Mouse (Mus musculus): ENCODE data around the gene Siah1b. TPM values are rescaled to one million over a fixed set of nuclear protein-coding genes. Genes with fewer than 3 reads are reported as not detected.
A peak's percentile ranks its signal among the peaks of the same experiment; 100 is the strongest.

Siah1b gene
- polyA plus RNA-seq, 1 experiment from 2014 or later: 28.8 TPM

GRCm38 (mm10) chrX:164082030-164082429 lies 5.7 kb upstream of the Siah1b start:
- ATAC-seq (replicated peaks): no peak
- no peak overlapping the region for H3K4me3 ChIP-seq
- H3K36me3 ChIP-seq: no peaks in the 10 kb centered on the region
- H3K4me1 ChIP-seq: no peaks in the 10 kb centered on the region
- H3K27me3 ChIP-seq: no peaks in the 10 kb centered on the region
- no peak overlapping the region for H3K9ac ChIP-seq (replicated peaks)
- H3K27ac ChIP-seq (replicated peaks): no peak overlapping the region
- 94% methylated on average over 9 of the region's 9 CpGs for WGBS
- no peak overlapping the region for H3K4me2 ChIP-seq (replicated peaks)
- no peaks in the 10 kb centered on the region for H3K9me3 ChIP-seq

GRCm38 (mm10) chrX:164068968-164069367 lies 7.3 kb downstream of the Siah1b start:
- H3K9ac ChIP-seq (replicated peaks): no peak overlapping the region
- no peaks in the 10 kb centered on the region for H3K27me3 ChIP-seq
- WGBS: 82% methylated on average over 4 of the region's 4 CpGs
- ATAC-seq (replicated peaks): no peak
- H3K27ac ChIP-seq (replicated peaks): no peak overlapping the region
- no peaks in the 10 kb centered on the region for H3K4me1 ChIP-seq
- H3K36me3 ChIP-seq: no peaks in the 10 kb centered on the region
- H3K9me3 ChIP-seq: no peaks in the 10 kb centered on the region
- H3K4me2 ChIP-seq (replicated peaks): no peak overlapping the region
- no peak overlapping the region for H3K4me3 ChIP-seq

- Histone ChIP-seq H3K36me3 (no peaks in the 10 kb centered on the region), H3K9me3 (no peaks in the 10 kb centered on the region), H3K4me3 (no peak overlapping the region), H3K4me1 (no peaks in the 10 kb centered on the region), H3K4me2 (replicated peaks) (no peak overlapping the region), H3K9ac (replicated peaks) (no peak overlapping the region), H3K27ac (replicated peaks) (no peak overlapping the region), H3K27me3 (no peaks in the 10 kb centered on the region)
- 18% methylated on average over 2 of the region's 2 CpGs for WGBS
- peak; percentile 79 for ATAC-seq (replicated peaks)
These were observed 10.1 kb downstream of the Siah1b start for GRCm38 (mm10) chrX:164066185-164066584.

DNA sequence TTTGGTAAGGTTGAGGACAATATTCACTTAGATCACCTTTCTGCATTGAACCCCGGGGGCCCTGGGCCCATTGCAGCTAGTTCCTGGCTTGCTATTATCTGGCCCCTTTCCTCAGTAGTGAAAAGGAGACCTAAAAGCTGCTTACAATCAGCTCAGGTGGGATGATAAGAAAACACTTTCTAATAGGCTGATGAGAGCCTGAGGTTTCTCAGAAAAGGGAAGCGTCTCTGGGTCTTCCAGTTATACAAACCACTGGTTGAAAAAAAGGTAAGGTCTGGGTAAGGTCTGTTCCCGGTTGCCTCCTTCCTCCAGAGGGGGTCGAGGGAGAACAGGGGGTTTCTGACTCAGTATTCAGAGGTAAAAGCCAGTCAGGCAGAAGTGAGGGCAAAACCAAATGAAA lies 17.2 kb downstream of the Siah1b start:
- WGBS: 66% methylated on average over 4 of the region's 4 CpGs
- Histone ChIP-seq H3K27ac (replicated peaks) (no peak overlapping the region), H3K9ac (replicated peaks) (no peak overlapping the region), H3K9me3 (no peaks in the 10 kb centered on the region), H3K4me2 (replicated peaks) (no peak overlapping the region), H3K27me3 (no peaks in the 10 kb centered on the region), H3K36me3 (no peaks in the 10 kb centered on the region), H3K4me1 (no peaks in the 10 kb centered on the region), H3K4me3 (no peak overlapping the region)
- no peak for ATAC-seq (replicated peaks)

DNA sequence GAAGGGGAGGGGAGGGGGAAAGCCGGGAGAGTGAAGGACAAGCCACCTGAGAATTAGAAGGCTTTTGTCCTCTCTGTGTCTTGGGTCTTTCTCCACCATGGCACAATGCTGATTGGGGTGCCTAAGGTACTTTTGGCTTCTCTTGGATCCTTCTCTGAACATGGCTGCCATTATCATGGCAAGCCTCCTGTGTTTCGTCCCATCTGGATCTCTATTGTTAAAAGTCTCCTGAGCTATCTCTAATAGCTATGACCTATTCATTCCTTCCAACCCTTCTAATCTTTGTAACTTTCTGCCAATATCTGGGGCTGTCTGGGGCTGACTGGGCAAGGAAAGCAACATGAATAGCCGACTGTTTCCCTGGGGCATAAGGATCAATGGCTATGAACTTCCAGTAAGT lies 17.8 kb downstream of the Siah1b start:
- no peaks in the 10 kb centered on the region for H3K27me3 ChIP-seq
- no peaks in the 10 kb centered on the region for H3K36me3 ChIP-seq
- H3K9ac ChIP-seq (replicated peaks): no peak overlapping the region
- no peak for ATAC-seq (replicated peaks)
- H3K4me1 ChIP-seq: no peaks in the 10 kb centered on the region
- no peaks in the 10 kb centered on the region for H3K9me3 ChIP-seq
- H3K4me2 ChIP-seq (replicated peaks): no peak overlapping the region
- H3K27ac ChIP-seq (replicated peaks): no peak overlapping the region
- 94% methylated on average over 3 of the region's 3 CpGs for WGBS
- no peak overlapping the region for H3K4me3 ChIP-seq

DNA sequence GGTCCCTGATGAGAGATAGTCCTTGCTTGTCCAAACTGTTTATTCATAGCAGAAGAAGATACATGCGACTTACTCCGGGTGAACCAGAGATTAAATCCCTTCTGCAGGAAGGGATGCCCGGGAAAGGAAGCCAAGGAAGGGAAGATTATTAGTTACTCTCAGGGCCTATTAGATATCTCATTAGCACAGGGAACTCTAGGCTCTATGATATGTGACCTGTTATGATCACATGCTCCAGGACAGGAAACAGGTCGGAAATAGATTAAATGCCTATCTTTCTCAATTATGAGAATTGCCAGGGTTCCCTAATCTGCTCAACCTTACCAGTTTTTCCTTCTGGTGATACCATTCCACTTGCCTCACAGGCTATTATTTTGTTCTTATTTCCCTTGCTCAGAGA lies 20.6 kb downstream of the Siah1b start:
- Histone ChIP-seq H3K4me1 (no peaks in the 10 kb centered on the region), H3K9ac (replicated peaks) (no peak overlapping the region), H3K27ac (replicated peaks) (no peak overlapping the region), H3K4me2 (replicated peaks) (no peak overlapping the region), H3K9me3 (no peaks in the 10 kb centered on the region), H3K4me3 (no peak overlapping the region), H3K36me3 (no peaks in the 10 kb centered on the region), H3K27me3 (no peaks in the 10 kb centered on the region)
- ATAC-seq (replicated peaks): no peak
- WGBS: 89% methylated on average over 4 of the region's 4 CpGs

DNA sequence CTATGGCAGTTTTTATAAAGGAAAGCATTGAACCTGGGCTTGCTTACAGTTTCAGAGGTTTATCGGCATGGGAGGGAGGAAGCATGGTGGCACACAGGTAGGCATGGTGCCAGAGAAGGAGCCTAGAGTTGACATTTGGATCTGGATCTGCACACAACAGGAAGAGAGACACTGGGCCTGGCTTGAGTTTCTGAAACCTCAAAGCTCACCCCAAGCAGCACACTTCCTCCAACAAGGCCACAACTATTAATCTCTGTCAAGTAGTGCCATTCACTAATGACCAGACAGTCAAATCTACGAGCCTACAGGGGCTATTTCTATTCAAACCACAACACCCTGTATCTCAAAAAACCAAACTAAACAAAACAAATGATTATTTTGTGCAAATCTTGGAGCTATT lies 29.6 kb downstream of the Siah1b start:
- no peaks in the 10 kb centered on the region for H3K27me3 ChIP-seq
- H3K9me3 ChIP-seq: no peaks in the 10 kb centered on the region
- H3K4me3 ChIP-seq: no peak overlapping the region
- no peak overlapping the region for H3K27ac ChIP-seq (replicated peaks)
- WGBS: 82% methylated on average over 2 of the region's 2 CpGs
- H3K4me1 ChIP-seq: no peaks in the 10 kb centered on the region
- ATAC-seq (replicated peaks): no peak
- no peak overlapping the region for H3K9ac ChIP-seq (replicated peaks)
- H3K36me3 ChIP-seq: no peaks in the 10 kb centered on the region
- no peak overlapping the region for H3K4me2 ChIP-seq (replicated peaks)

- Histone ChIP-seq H3K4me1 (0 out of 2 replicates have a peak, but pooled peaks cover 4% of the 10 kb centered on the region), H3K27me3 (no peaks in the 10 kb centered on the region), H3K4me3 (no peak overlapping the region), H3K4me2 (replicated peaks) (no peak overlapping the region), H3K27ac (replicated peaks) (no peak overlapping the region), H3K36me3 (no peaks in the 10 kb centered on the region), H3K9me3 (no peaks in the 10 kb centered on the region), H3K9ac (replicated peaks) (no peak overlapping the region)
- ATAC-seq (replicated peaks): no peak
- WGBS: 78% methylated on average over 13 of the region's 13 CpGs
These were observed 34.2 kb downstream of the Siah1b start for GRCm38 (mm10) chrX:164042069-164042468.

DNA sequence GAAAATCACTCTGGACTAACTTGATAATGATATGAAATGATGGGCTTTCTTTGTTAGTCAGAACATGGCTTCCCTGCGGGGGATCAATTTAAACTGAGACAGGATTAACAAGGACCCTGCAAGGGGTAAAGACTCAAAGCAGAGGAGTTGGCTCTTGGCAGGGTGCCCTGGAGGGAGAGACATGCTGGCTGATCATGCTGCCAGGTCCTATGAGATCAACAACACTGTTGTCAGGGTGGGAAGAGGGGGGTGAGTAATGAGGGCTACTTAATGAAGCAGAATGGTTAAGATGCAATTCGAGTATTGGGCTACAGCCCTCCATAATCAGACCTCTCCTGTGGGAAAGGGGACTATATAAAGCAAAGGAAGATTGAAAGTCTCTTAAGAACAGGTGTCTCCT lies 37.4 kb downstream of the Siah1b start:
- Histone ChIP-seq H3K4me1 (0 out of 2 replicates have a peak, but pooled peaks cover 4% of the 10 kb centered on the region), H3K36me3 (no peaks in the 10 kb centered on the region), H3K9ac (replicated peaks) (no peak overlapping the region), H3K27ac (replicated peaks) (no peak overlapping the region), H3K9me3 (no peaks in the 10 kb centered on the region), H3K4me3 (no peak overlapping the region), H3K27me3 (no peaks in the 10 kb centered on the region), H3K4me2 (replicated peaks) (no peak overlapping the region)
- peak; percentile 69 for ATAC-seq (replicated peaks)
- WGBS: 21% methylated on average over 2 of the region's 2 CpGs

- Histone ChIP-seq H3K27me3 (no peaks in the 10 kb centered on the region), H3K4me1 (0 out of 2 replicates have a peak, but pooled peaks cover 4% of the 10 kb centered on the region), H3K9me3 (no peaks in the 10 kb centered on the region), H3K27ac (replicated peaks) (no peak overlapping the region), H3K4me2 (replicated peaks) (no peak overlapping the region), H3K4me3 (no peak overlapping the region), H3K36me3 (no peaks in the 10 kb centered on the region), H3K9ac (replicated peaks) (no peak overlapping the region)
- no peak for ATAC-seq (replicated peaks)
- WGBS: 84% methylated on average over 7 of the region's 7 CpGs
These were observed 40.4 kb downstream of the Siah1b start for GRCm38 (mm10) chrX:164035931-164036330.

DNA sequence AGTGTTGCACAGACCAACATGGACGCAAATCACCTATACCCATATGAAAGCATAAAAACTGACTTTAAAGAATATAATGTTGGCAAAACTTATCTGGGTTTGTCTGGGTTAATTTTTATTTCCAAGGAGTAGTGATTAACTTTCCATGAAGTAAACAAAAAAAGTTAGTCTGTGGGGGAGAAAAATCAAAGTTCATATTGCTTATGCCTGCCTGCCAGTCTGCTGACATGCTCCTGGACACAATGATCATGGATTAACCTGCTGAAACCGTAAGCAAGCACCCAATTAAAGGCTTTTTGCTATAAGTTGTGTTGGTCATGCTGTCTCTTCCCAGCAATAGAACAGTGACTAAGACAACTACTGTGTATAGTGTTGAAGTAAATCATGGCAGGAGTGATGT lies 40.9 kb downstream of the Siah1b start:
- H3K4me2 ChIP-seq (replicated peaks): no peak overlapping the region
- no peaks in the 10 kb centered on the region for H3K36me3 ChIP-seq
- 81% methylated on average over 2 of the region's 2 CpGs for WGBS
- no peaks in the 10 kb centered on the region for H3K9me3 ChIP-seq
- no peak for ATAC-seq (replicated peaks)
- H3K4me3 ChIP-seq: no peak overlapping the region
- no peak overlapping the region for H3K9ac ChIP-seq (replicated peaks)
- no peaks in the 10 kb centered on the region for H3K27me3 ChIP-seq
- 0 out of 2 replicates have a peak, but pooled peaks cover 4% of the 10 kb centered on the region for H3K4me1 ChIP-seq
- H3K27ac ChIP-seq (replicated peaks): no peak overlapping the region

DNA sequence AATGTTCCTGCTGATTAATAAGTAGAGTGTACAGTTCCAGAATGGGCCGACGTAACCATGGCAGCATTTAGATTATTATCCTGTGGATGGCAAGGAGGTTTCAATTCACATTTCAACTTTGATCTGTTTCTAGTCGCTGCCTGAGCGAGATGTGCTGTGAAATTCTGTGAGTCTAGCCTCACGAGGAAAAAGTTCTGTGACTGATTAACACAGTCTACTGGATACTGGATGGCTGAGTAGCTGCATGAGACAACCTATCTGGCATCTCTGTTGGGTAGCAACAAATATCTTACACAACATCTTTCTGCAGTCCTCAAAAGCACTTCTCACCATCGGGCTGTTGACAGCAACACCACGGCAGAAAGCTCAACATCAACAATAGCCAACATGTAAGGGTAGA lies 43.8 kb downstream of the Siah1b start:
- Histone ChIP-seq H3K4me1 (0 out of 2 replicates have a peak, but pooled peaks cover 5% of the 10 kb centered on the region), H3K27ac (replicated peaks) (no peak overlapping the region), H3K9ac (replicated peaks) (no peak overlapping the region), H3K9me3 (no peaks in the 10 kb centered on the region), H3K27me3 (no peaks in the 10 kb centered on the region), H3K4me2 (replicated peaks) (no peak overlapping the region), H3K36me3 (no peaks in the 10 kb centered on the region), H3K4me3 (no peak overlapping the region)
- no peak for ATAC-seq (replicated peaks)
- WGBS: 90% methylated on average over 7 of the region's 7 CpGs

DNA sequence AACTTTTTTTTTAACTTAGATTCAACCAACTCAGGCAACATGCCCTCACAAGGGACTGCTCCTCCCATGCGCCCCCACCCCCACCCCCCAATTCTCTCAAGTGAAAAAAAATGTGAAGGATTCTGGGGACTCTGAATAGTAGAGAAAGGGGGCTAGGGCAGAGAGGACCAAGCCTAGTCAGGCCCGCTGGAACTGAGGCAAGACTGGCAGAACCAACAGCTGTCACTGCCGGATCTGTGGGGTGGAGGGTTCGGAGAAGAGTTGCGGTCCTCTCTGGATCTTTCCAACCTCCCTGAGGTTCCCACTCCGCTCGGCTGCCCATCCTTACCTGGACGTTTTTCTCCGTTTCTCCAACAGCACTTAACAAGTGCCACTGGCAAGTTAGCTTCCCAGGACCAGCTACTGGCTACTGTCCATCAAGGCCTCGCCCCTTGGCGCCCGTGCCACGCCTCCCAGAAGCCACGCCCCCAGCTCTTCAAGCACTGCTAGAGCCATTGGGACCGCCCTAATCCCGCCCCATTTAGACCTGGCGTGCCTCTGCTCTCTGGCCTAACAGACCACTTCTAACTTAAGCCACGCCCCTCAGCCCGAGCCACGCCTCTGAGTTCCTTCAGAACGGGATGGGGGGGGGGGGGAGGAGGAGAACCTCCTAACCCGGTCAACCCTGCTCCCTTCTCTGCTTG lies 48.5 kb downstream of the Siah1b start, which contains the start of gene Car5b:
Gene Car5b, minus strand, starts transcription at position 391 of the 683 bp plus-strand sequence.
- H3K4me2 ChIP-seq (replicated peaks): peak within 1 kb of the TSS; percentile 42
- H3K4me1 ChIP-seq: 0 out of 2 replicates have a peak, but pooled peaks cover 5% of the 10 kb centered on the region
- H3K4me3 ChIP-seq: peak within 1 kb of the TSS; percentile 28
- H3K9ac ChIP-seq (replicated peaks): no peak within 1 kb of the TSS
- H3K9me3 ChIP-seq: no peaks in the 10 kb centered on the region
- 16% methylated on average over 22 of the region's 22 CpGs for WGBS
- no peak within 1 kb of the TSS for H3K27ac ChIP-seq (replicated peaks)
- H3K27me3 ChIP-seq: no peaks in the 10 kb centered on the region
- ATAC-seq (replicated peaks): peak; percentile 91
- H3K36me3 ChIP-seq: no peaks in the 10 kb centered on the region

Measured in forebrain, embryonic 15.5 days (tissue).